In the genomic region with DNA sequence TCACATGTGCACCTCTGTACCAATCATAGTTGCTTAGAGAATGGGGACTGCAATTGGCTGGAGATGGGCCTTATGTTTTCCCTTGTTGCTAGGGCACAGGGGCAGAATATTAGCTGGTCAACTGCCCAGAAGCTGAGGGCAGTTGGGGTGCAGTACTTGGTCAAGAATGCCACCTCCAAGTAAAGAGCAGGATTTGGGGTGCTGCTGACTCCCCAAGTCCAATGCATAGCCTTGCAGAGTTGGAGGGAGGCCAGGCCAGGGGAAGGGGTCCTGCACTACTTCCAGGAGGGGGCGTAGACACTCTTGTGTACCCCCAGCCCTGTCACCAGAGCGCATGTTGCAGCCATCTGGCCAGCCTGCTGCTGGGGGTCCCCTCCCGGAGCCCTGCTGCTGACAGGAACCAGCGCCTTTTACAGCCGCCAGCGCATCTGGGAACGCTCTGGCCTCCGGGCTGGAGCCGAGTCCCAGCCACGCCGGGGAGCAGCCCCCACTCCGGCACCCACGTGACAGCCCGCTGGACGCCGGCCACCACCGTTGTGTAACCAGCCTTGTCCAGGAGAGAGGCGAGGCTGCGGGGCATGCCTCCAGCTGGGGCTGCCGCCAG, we compare ENCODE assay signal across 8 mouse cellular contexts. TPM values are rescaled to one million over a fixed set of nuclear protein-coding genes. Genes with fewer than 3 reads are reported as not detected.
A peak's percentile ranks its signal among the peaks of the same experiment; 100 is the strongest.
DNase-seq lines count a peak whose midpoint lies in the region; ATAC-seq lines count a peak whose summit lies in the region.

No protein-coding gene starts in this region.

- 23% methylated on average over 20 of the region's 20 CpGs for WGBS in intestine, embryonic 15.5 days

- no peaks in the 10 kb centered on the region for H3K27me3 ChIP-seq in intestine, embryonic 15.5 days (replicated peaks)

- intact Hi-C loops in gastrocnemius, postnatal 36 days (cut with DNase I), result no loop called here

- H3K9ac ChIP-seq in intestine, embryonic 15.5 days, result peak overlapping the region; percentile 13; the same call in 1 of the 2 replicates

- no peaks in the 10 kb centered on the region for H3K9me3 ChIP-seq in intestine, embryonic 15.5 days

- H3K4me1 ChIP-seq in intestine, embryonic 15.5 days (replicated peaks), result peaks cover 38% of the 10 kb centered on the region

- DNase-seq in adrenal gland, adult 8-10 months, result peak; percentile 94
- peak; percentile 27 for DNase-seq in embryo, embryonic 11.5 days (ENCODE audit: low read depth, low spot score)
- peak; percentile 96 to 99 for DNase-seq in gastrocnemius, postnatal 36 days
- peak; percentile 76 to 86 for DNase-seq in left cerebral cortex, adult 8-10 months (ENCODE audit: low spot score in 2 of 2)
- peak; percentile 95 for DNase-seq in lung, postnatal 36 days
- peak; percentile 81 to 83 for DNase-seq in right cerebral cortex, postnatal 36 days (ENCODE audit: low spot score in 2 of 2)

- no peaks in the 10 kb centered on the region for H3K36me3 ChIP-seq in intestine, embryonic 15.5 days

- peak; percentile 92 for ATAC-seq in intestine, embryonic 15.5 days
- ATAC-seq in megakaryocyte-erythroid progenitor cell, adult 5-6 weeks (replicated peaks; ENCODE audit: low FRiP score, low TSS enrichment, poor library complexity, severe bottlenecking), result no peak

- H3K4me3 ChIP-seq in intestine, embryonic 15.5 days (replicated peaks), result no peak overlapping the region

- H3K27ac ChIP-seq in intestine, embryonic 15.5 days, result peak overlapping the region; percentile 91

- peak overlapping the region; percentile 52 for H3K4me2 ChIP-seq in intestine, embryonic 15.5 days (replicated peaks)

RNA-seq across cellular contexts. Expression of a gene that starts 13.6 kb away (rescaled TPM):
- 1 to 10 TPM in 3 of 4 experiments, under 1 TPM in 1; 0.99 to 4.1 (median 2.6) TPM for total RNA-seq in adrenal gland, adult 8-10 months (2022)
- total RNA-seq in gastrocnemius, postnatal 36 days (2021), result not detected
- 0.78 and 0.93 TPM in 2 replicates for polyA plus RNA-seq in intestine, embryonic 15.5 days (2015; fragmentation: Nextera tagmentation; extraction: Ambion mirVana)
- 1 to 10 TPM in 2 of 4 experiments, under 1 TPM in 2; 0.48 to 1.9 (median 0.86) TPM for total RNA-seq in left cerebral cortex, adult 8-10 months (2022)
- not detected in 2 replicates for total RNA-seq in megakaryocyte-erythroid progenitor cell, adult 5-6 weeks (2014; fragmentation: Nextera tagmentation)
- not detected in 2 replicates for total RNA-seq in megakaryocyte-erythroid progenitor cell, adult 5-6 weeks (2017)

RNA-seq across cellular contexts. Expression of a gene that starts 37.3 kb away (rescaled TPM):
- 10 to 100 TPM; 30.7 to 64.5 (median 48.4) TPM for total RNA-seq in adrenal gland, adult 8-10 months (2022)
- 10 to 100 TPM; 28.9 to 30.8 TPM for total RNA-seq in gastrocnemius, postnatal 36 days (2021)
- 7.9 and 9.6 TPM in 2 replicates for polyA plus RNA-seq in intestine, embryonic 15.5 days (2015; fragmentation: Nextera tagmentation; extraction: Ambion mirVana)
- total RNA-seq in left cerebral cortex, adult 8-10 months (2022), result 10 to 100 TPM; 71.5 to 78.0 (median 73.1) TPM
- 80.6 and 84.3 TPM in 2 replicates for total RNA-seq in megakaryocyte-erythroid progenitor cell, adult 5-6 weeks (2014; fragmentation: Nextera tagmentation)
- 21.8 and 27.2 TPM in 2 replicates for total RNA-seq in megakaryocyte-erythroid progenitor cell, adult 5-6 weeks (2017)

Comparison
In these comparisons a context has a peak if more than half of its experiments do, and no peak if none do; other contexts are left out.
1. DNase-seq: peak in every context shown above with its lines; median percentile 98 in gastrocnemius, postnatal 36 days; 95 in lung, postnatal 36 days; 94 in adrenal gland, adult 8-10 months; 82 in right cerebral cortex, postnatal 36 days; 81 in left cerebral cortex, adult 8-10 months; 27 in embryo, embryonic 11.5 days.